Mouse (Mus musculus): Measurements from ENCODE around the gene Ksr1.

GRCm38 (mm10) chr11:79141235-79142109 is 4.7 kb downstream of the Ksr1 start:
- no peak for TF ChIP-seq CTCF (IDR thresholded peaks at IDR 0.05; ENCODE audit: insufficient read depth, low read length)
- no peak for TF ChIP-seq POLR2A (IDR thresholded peaks at IDR 0.05; ENCODE audit: borderline replicate concordance, extremely low read depth, low read depth, low read length)

All from lung, adult 2 months (tissue).